Mouse (Mus musculus) embryonic facial prominence, embryonic 14.5 days (tissue): ENCODE measurements around the gene Alkbh3. TPM values are rescaled to one million over a fixed set of nuclear protein-coding genes. Genes with fewer than 3 reads are reported as not detected.

Experiments used
- ATAC-seq: fragments of 200-750 bp; cut with Nextera tagmentation; 2 replicates; pipeline ENCODE4 v1.8.0; 2017; ENCODE audit warnings: low read depth, moderate number of reproducible peaks, moderate TSS enrichment
- DNase-seq: peaks from one replicate; pipeline ENCODE4 v3.0.0-alpha.2; 2015; ENCODE audit warnings: low spot score
- H3K27ac ChIP-seq: fragments of 300-500 bp; sonication (generic); replicated peaks from 2 replicates; pipeline ENCODE4 v1.5.1; 2014; ENCODE audit warnings: low read depth, mild to moderate bottlenecking, low read length, moderate library complexity
- H3K27me3 ChIP-seq: fragments of 300-500 bp; sonication (generic); replicated peaks from 2 replicates; pipeline ENCODE4 v1.6.1; 2014; ENCODE audit warnings: low read length; ENCODE audit not compliant: control insufficient read depth, insufficient read depth
- H3K36me3 ChIP-seq: fragments of 300-500 bp; sonication (generic); 2 replicates; pipeline ENCODE4 v1.6.1; 2014; ENCODE audit warnings: low read length, mixed read lengths; ENCODE audit not compliant: control insufficient read depth, insufficient read depth
- H3K4me1 ChIP-seq: fragments of 300-500 bp; sonication (generic); 2 replicates; pipeline ENCODE4 v1.6.1; 2014; ENCODE audit warnings: antibody characterized with exemption, low read length; ENCODE audit not compliant: control insufficient read depth, insufficient read depth
- H3K4me2 ChIP-seq: fragments of 300-500 bp; sonication (generic); 2 replicates; pipeline ENCODE4 v1.6.1; 2014; ENCODE audit warnings: low read depth, mild to moderate bottlenecking, low read length, moderate library complexity, mixed read lengths
- H3K4me3 ChIP-seq: fragments of 300-500 bp; sonication (generic); 2 replicates; pipeline ENCODE4 v1.5.1; 2014; ENCODE audit warnings: low read depth, mild to moderate bottlenecking, low read length
- H3K9ac ChIP-seq: fragments of 300-500 bp; sonication (generic); 2 replicates; pipeline ENCODE4 v1.6.1; 2014; ENCODE audit warnings: low read depth, mild to moderate bottlenecking, low read length, moderate library complexity, mixed read lengths
- H3K9me3 ChIP-seq: fragments of 300-500 bp; sonication (generic); 2 replicates; pipeline ENCODE4 v1.6.1; 2016; ENCODE audit warnings: low read length; ENCODE audit not compliant: control insufficient read depth
- WGBS: fragments of 180-500 bp; shearing (Covaris S2); extraction: QIAGEN DNeasy Blood & Tissue Kit; methylation state at CpG from one replicate; pipeline ENCODE4 v1.1.7; 2014; 5-methylcytosine and 5-hydroxymethylcytosine counted together
- polyA plus RNA-seq: library from polyadenylated mRNA; unstranded; fragments of >200 nt; fragmentation: Nextera tagmentation; extraction: Ambion mirVana; gene quantifications from 2 replicates; pipeline ENCODE4 v1.2.1, GENCODE M21; 2014

The Alkbh3 gene
- polyA plus RNA-seq, 1 experiment from 2014 or later: 53.8 TPM

- no peak overlapping the region for H3K9ac ChIP-seq
- H3K4me1 ChIP-seq: no peaks in the 10 kb centered on the region
- H3K27ac ChIP-seq: no peak overlapping the region
- H3K9me3 ChIP-seq: no peaks in the 10 kb centered on the region
- ATAC-seq (no peak), DNase-seq (no peak)
- 69% methylated on average over 8 of the region's 8 CpGs for WGBS
- peaks cover 20% of the 10 kb centered on the region for H3K27me3 ChIP-seq
- H3K4me2 ChIP-seq: no peak overlapping the region
- no peaks in the 10 kb centered on the region for H3K36me3 ChIP-seq
- H3K4me3 ChIP-seq: no peak overlapping the region
These were observed 48.9 kb downstream of the Alkbh3 start for GRCm38 (mm10) chr2:93961716-93962115.

GRCm38 (mm10) chr2:93959346-93959745, 51.3 kb downstream of the Alkbh3 start:
- Histone ChIP-seq H3K27me3 (peaks cover 42% of the 10 kb centered on the region), H3K27ac (no peak overlapping the region), H3K36me3 (no peaks in the 10 kb centered on the region), H3K4me1 (peaks cover 5% of the 10 kb centered on the region; the same call in 1 of the 2 replicates), H3K9me3 (no peaks in the 10 kb centered on the region), H3K9ac (no peak overlapping the region), H3K4me2 (no peak overlapping the region), H3K4me3 (no peak overlapping the region)
- ATAC-seq (no peak), DNase-seq (no peak)
- 74% methylated on average over 8 of the region's 8 CpGs for WGBS

- Histone ChIP-seq H3K4me3 (no peak overlapping the region), H3K9ac (no peak overlapping the region), H3K27me3 (peaks cover 54% of the 10 kb centered on the region), H3K27ac (no peak overlapping the region), H3K36me3 (no peaks in the 10 kb centered on the region), H3K4me2 (no peak overlapping the region), H3K9me3 (no peaks in the 10 kb centered on the region), H3K4me1 (peaks cover 5% of the 10 kb centered on the region; the same call in 1 of the 2 replicates)
- DNase-seq (no peak), ATAC-seq (no peak)
- 65% methylated on average over 3 of the region's 3 CpGs for WGBS
These were observed 52.4 kb downstream of the Alkbh3 start for GRCm38 (mm10) chr2:93958216-93958615.

GRCm38 (mm10) chr2:93957785-93958175, 52.8 kb downstream of the Alkbh3 start:
- Histone ChIP-seq H3K4me2 (no peak overlapping the region), H3K9me3 (no peaks in the 10 kb centered on the region), H3K4me1 (peaks cover 5% of the 10 kb centered on the region; the same call in 1 of the 2 replicates), H3K27ac (no peak overlapping the region), H3K27me3 (peaks cover 56% of the 10 kb centered on the region), H3K36me3 (no peaks in the 10 kb centered on the region), H3K9ac (no peak overlapping the region), H3K4me3 (no peak overlapping the region)
- WGBS: 35% methylated on average over 8 of the region's 8 CpGs
- ATAC-seq (peak; percentile 5; the same call in 1 of the 2 replicates), DNase-seq (no peak)

GRCm38 (mm10) chr2:93956908-93957784, 53.5 kb downstream of the Alkbh3 start, which contains the start of gene Gm13889:
Gene Gm13889, minus strand, starts transcription at chr2:93957201.
- 14% methylated on average over 15 of the region's 62 CpGs for WGBS
- peak; percentile 72 for ATAC-seq
- H3K9me3 ChIP-seq: no peaks in the 10 kb centered on the region
- H3K9ac ChIP-seq: peak within 1 kb of the TSS; percentile 72
- peak within 1 kb of the TSS; percentile 95 for H3K4me2 ChIP-seq
- peaks cover 61% of the 10 kb centered on the region for H3K27me3 ChIP-seq
- peak within 1 kb of the TSS; percentile 66 for H3K4me3 ChIP-seq
- no peaks in the 10 kb centered on the region for H3K36me3 ChIP-seq
- H3K27ac ChIP-seq: no peak within 1 kb of the TSS
- H3K4me1 ChIP-seq: peaks cover 5% of the 10 kb centered on the region; the same call in 1 of the 2 replicates
- peak; percentile 84 for DNase-seq

GRCm38 (mm10) chr2:93956331-93956801, 54.2 kb downstream of the Alkbh3 start:
- Histone ChIP-seq H3K4me2 (peak overlapping the region; percentile 95), H3K9me3 (no peaks in the 10 kb centered on the region), H3K4me3 (peak overlapping the region; percentile 66), H3K27me3 (peaks cover 61% of the 10 kb centered on the region), H3K9ac (peak overlapping the region; percentile 72), H3K4me1 (peaks cover 5% of the 10 kb centered on the region; the same call in 1 of the 2 replicates), H3K27ac (no peak overlapping the region), H3K36me3 (no peaks in the 10 kb centered on the region)
- peak; percentile 62 for ATAC-seq
- DNase-seq: peak; percentile 69
- WGBS: 0% methylated on average over 19 of the region's 44 CpGs

GRCm38 (mm10) chr2:93955886-93956285, 54.7 kb downstream of the Alkbh3 start:
- ATAC-seq (no peak), DNase-seq (no peak)
- Histone ChIP-seq H3K9me3 (no peaks in the 10 kb centered on the region), H3K27ac (no peak overlapping the region), H3K27me3 (peaks cover 61% of the 10 kb centered on the region), H3K36me3 (no peaks in the 10 kb centered on the region), H3K4me1 (peaks cover 5% of the 10 kb centered on the region; the same call in 1 of the 2 replicates), H3K4me3 (peak overlapping the region; percentile 66), H3K9ac (peak overlapping the region; percentile 72), H3K4me2 (peak overlapping the region; percentile 95)
- WGBS: under 1% methylated on average over 30 of the region's 31 CpGs

GRCm38 (mm10) chr2:93954781-93955578, 55.6 kb downstream of the Alkbh3 start:
- ATAC-seq (no peak), DNase-seq (no peak)
- peaks cover 61% of the 10 kb centered on the region for H3K27me3 ChIP-seq
- WGBS: under 1% methylated on average over 31 of the region's 32 CpGs
- no peaks in the 10 kb centered on the region for H3K36me3 ChIP-seq
- peaks cover 5% of the 10 kb centered on the region; the same call in 1 of the 2 replicates for H3K4me1 ChIP-seq
- H3K4me3 ChIP-seq: peak overlapping the region; percentile 66
- H3K27ac ChIP-seq: no peak overlapping the region
- H3K4me2 ChIP-seq: peak overlapping the region; percentile 95
- no peak overlapping the region for H3K9ac ChIP-seq
- no peaks in the 10 kb centered on the region for H3K9me3 ChIP-seq
